Mouse (Mus musculus) embryonic facial prominence, embryonic 11.5 days (tissue): ENCODE results near the gene Fam163a. TPM values are rescaled to one million over a fixed set of nuclear protein-coding genes. Genes with fewer than 3 reads are reported as not detected.

ENCODE experiments used
- ATAC-seq: fragments of 200-750 bp; cut with Nextera tagmentation; replicated peaks from 2 replicates; pipeline ENCODE4 v1.8.0; 2017; ENCODE audit warnings: low read depth; ENCODE audit not compliant: insufficient number of reproducible peaks, low FRiP score, low TSS enrichment
- DNase-seq: peaks from one replicate; pipeline ENCODE4 v3.0.0-alpha.2; 2015; ENCODE audit warnings: low spot score
- H3K27ac ChIP-seq: fragments of 300-500 bp; sonication (generic); replicated peaks from 2 replicates; pipeline ENCODE4 v1.5.1; 2014; ENCODE audit warnings: mild to moderate bottlenecking, low read depth, low read length, control low read depth
- H3K27me3 ChIP-seq: fragments of 300-500 bp; sonication (generic); 2 replicates; pipeline ENCODE4 v1.6.1; 2014; ENCODE audit warnings: mild to moderate bottlenecking, low read length, moderate library complexity, mixed read lengths; ENCODE audit not compliant: control insufficient read depth, insufficient read depth
- H3K36me3 ChIP-seq: fragments of 300-500 bp; sonication (generic); replicated peaks from 2 replicates; pipeline ENCODE4 v1.6.1; 2014; ENCODE audit warnings: low read depth, mild to moderate bottlenecking, low read length, moderate library complexity, mixed read lengths; ENCODE audit not compliant: control insufficient read depth, insufficient read depth
- H3K4me1 ChIP-seq: fragments of 300-500 bp; sonication (generic); 2 replicates; pipeline ENCODE4 v1.6.1; 2014; ENCODE audit warnings: low read length, mixed read lengths; ENCODE audit not compliant: control insufficient read depth, insufficient read depth
- H3K4me2 ChIP-seq: fragments of 300-500 bp; sonication (generic); 2 replicates; pipeline ENCODE4 v1.6.1; 2014; ENCODE audit warnings: low read depth, mild to moderate bottlenecking, control low read depth, low read length, moderate library complexity
- H3K4me3 ChIP-seq: fragments of 300-500 bp; sonication (generic); 2 replicates; pipeline ENCODE4 v1.5.1; 2014; ENCODE audit warnings: low read depth, low read length, control low read depth
- H3K9ac ChIP-seq: fragments of 300-500 bp; sonication (generic); replicated peaks from 2 replicates; pipeline ENCODE4 v1.6.1; 2014; ENCODE audit warnings: mild to moderate bottlenecking, control low read depth, low read length
- H3K9me3 ChIP-seq: fragments of 300-500 bp; sonication (generic); replicated peaks from 2 replicates; pipeline ENCODE4 v1.6.1; 2016; ENCODE audit warnings: mild to moderate bottlenecking, low read length, inconsistent platforms, mixed read lengths; ENCODE audit not compliant: control insufficient read depth
- WGBS: fragments of 180-500 bp; shearing (Covaris S2); extraction: QIAGEN DNeasy Blood & Tissue Kit; methylation state at CpG from one replicate; pipeline ENCODE4 v1.1.7; 2014; 5-methylcytosine and 5-hydroxymethylcytosine counted together
- polyA plus RNA-seq: library from polyadenylated mRNA; unstranded; fragments of >200 nt; fragmentation: Nextera tagmentation; extraction: Ambion mirVana; gene quantifications from 2 replicates; pipeline ENCODE4 v1.2.1, GENCODE M21; 2014

The Fam163a gene
- polyA plus RNA-seq, 1 experiment from 2014 or later = 1.2 TPM

GRCm38 (mm10) chr1:156091811-156092210, 113.0 kb downstream of the Fam163a start:
- DNase-seq (no peak), ATAC-seq (no peak)
- Histone ChIP-seq H3K27ac (no peak overlapping the region), H3K9ac (no peak overlapping the region), H3K9me3 (no peaks in the 10 kb centered on the region), H3K4me3 (no peak overlapping the region), H3K36me3 (no peaks in the 10 kb centered on the region), H3K4me1 (no peaks in the 10 kb centered on the region), H3K27me3 (no peaks in the 10 kb centered on the region), H3K4me2 (no peak overlapping the region)
- WGBS = 86% methylated on average over 4 of the region's 4 CpGs

GRCm38 (mm10) chr1:156090042-156090441, 114.8 kb downstream of the Fam163a start:
- H3K9ac ChIP-seq = no peak overlapping the region
- H3K4me1 ChIP-seq = no peaks in the 10 kb centered on the region
- H3K27me3 ChIP-seq = no peaks in the 10 kb centered on the region
- no peak overlapping the region for H3K27ac ChIP-seq
- H3K36me3 ChIP-seq = no peaks in the 10 kb centered on the region
- H3K4me2 ChIP-seq = no peak overlapping the region
- DNase-seq = no peak
- H3K4me3 ChIP-seq = no peak overlapping the region
- H3K9me3 ChIP-seq = no peaks in the 10 kb centered on the region
- 45% methylated on average over 4 of the region's 4 CpGs for WGBS
- ATAC-seq = peak; percentile 75; the same call in 1 of the 2 replicates

GRCm38 (mm10) chr1:156089561-156089960, 115.3 kb downstream of the Fam163a start:
- Histone ChIP-seq H3K27ac (no peak overlapping the region), H3K36me3 (no peaks in the 10 kb centered on the region), H3K27me3 (no peaks in the 10 kb centered on the region), H3K4me3 (no peak overlapping the region), H3K4me1 (no peaks in the 10 kb centered on the region), H3K9me3 (no peaks in the 10 kb centered on the region), H3K9ac (no peak overlapping the region), H3K4me2 (no peak overlapping the region)
- ATAC-seq (no peak), DNase-seq (no peak)
- 71% methylated on average over 8 of the region's 8 CpGs for WGBS

- no peaks in the 10 kb centered on the region for H3K4me1 ChIP-seq
- no peak for DNase-seq
- no peak for ATAC-seq
- no peak overlapping the region for H3K27ac ChIP-seq
- 68% methylated on average over 5 of the region's 5 CpGs for WGBS
- no peak overlapping the region for H3K4me2 ChIP-seq
- H3K9me3 ChIP-seq = no peaks in the 10 kb centered on the region
- no peaks in the 10 kb centered on the region for H3K36me3 ChIP-seq
- H3K4me3 ChIP-seq = no peak overlapping the region
- H3K9ac ChIP-seq = no peak overlapping the region
- H3K27me3 ChIP-seq = no peaks in the 10 kb centered on the region
Observed at GRCm38 (mm10) chr1:156087586-156087985, 117.2 kb downstream of the Fam163a start.

GRCm38 (mm10) chr1:156085770-156086169, 119.1 kb downstream of the Fam163a start:
- no peak overlapping the region for H3K4me3 ChIP-seq
- no peak overlapping the region for H3K4me2 ChIP-seq
- H3K9ac ChIP-seq = no peak overlapping the region
- H3K27ac ChIP-seq = no peak overlapping the region
- no peaks in the 10 kb centered on the region for H3K36me3 ChIP-seq
- 62% methylated on average over 5 of the region's 5 CpGs for WGBS
- ATAC-seq = no peak
- H3K9me3 ChIP-seq = no peaks in the 10 kb centered on the region
- H3K4me1 ChIP-seq = no peaks in the 10 kb centered on the region
- H3K27me3 ChIP-seq = no peaks in the 10 kb centered on the region
- DNase-seq = peak; percentile 81

- no peaks in the 10 kb centered on the region for H3K4me1 ChIP-seq
- H3K4me2 ChIP-seq = no peak overlapping the region
- H3K9me3 ChIP-seq = no peaks in the 10 kb centered on the region
- H3K36me3 ChIP-seq = no peaks in the 10 kb centered on the region
- ATAC-seq (no peak), DNase-seq (no peak)
- H3K4me3 ChIP-seq = no peak overlapping the region
- no peaks in the 10 kb centered on the region for H3K27me3 ChIP-seq
- no peak overlapping the region for H3K9ac ChIP-seq
- 64% methylated on average over 3 of the region's 3 CpGs for WGBS
- H3K27ac ChIP-seq = no peak overlapping the region
Observed at GRCm38 (mm10) chr1:156084603-156085002, 120.2 kb downstream of the Fam163a start.

- no peaks in the 10 kb centered on the region for H3K9me3 ChIP-seq
- H3K4me3 ChIP-seq = no peak overlapping the region
- no peak overlapping the region for H3K27ac ChIP-seq
- H3K36me3 ChIP-seq = no peaks in the 10 kb centered on the region
- ATAC-seq = no peak
- no peak for DNase-seq
- no peaks in the 10 kb centered on the region for H3K27me3 ChIP-seq
- no peak overlapping the region for H3K9ac ChIP-seq
- H3K4me1 ChIP-seq = 0 out of 2 replicates have a peak, but pooled peaks cover 3% of the 10 kb centered on the region
- no peak overlapping the region for H3K4me2 ChIP-seq
- 49% methylated on average over 3 of the region's 3 CpGs for whole genome bisulfite sequencing
Observed at GRCm38 (mm10) chr1:156077655-156078054, 127.2 kb downstream of the Fam163a start.

GRCm38 (mm10) chr1:156076474-156076873, 128.4 kb downstream of the Fam163a start:
- Histone ChIP-seq H3K27me3 (no peaks in the 10 kb centered on the region), H3K27ac (no peak overlapping the region), H3K4me1 (0 out of 2 replicates have a peak, but pooled peaks cover 3% of the 10 kb centered on the region), H3K9ac (no peak overlapping the region), H3K4me3 (no peak overlapping the region), H3K9me3 (no peaks in the 10 kb centered on the region), H3K4me2 (no peak overlapping the region), H3K36me3 (no peaks in the 10 kb centered on the region)
- no peak for DNase-seq
- no peak for ATAC-seq
- WGBS = 65% methylated on average over 4 of the region's 4 CpGs
